Mouse (Mus musculus): ENCODE data around the gene Folr2.

DNA sequence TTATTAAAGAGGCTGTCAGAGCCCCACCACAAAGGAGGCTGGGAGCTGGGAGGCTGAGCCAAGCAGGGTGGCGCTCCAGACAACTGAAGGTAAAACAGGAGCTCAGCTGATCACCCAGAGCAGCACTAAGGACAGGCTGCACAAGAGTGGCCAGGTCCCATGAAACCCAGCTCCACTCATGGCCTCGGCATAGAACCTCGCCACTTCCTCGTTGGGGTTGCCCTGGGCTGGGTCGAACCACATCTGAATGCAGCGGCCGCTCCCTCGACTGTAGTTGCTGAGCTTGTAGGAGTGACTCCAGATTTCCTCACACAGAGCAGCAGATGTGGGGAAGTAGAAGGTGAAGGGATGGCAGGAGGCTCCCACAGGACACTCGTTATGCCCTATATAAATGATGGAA, 1.4 kb upstream of the Folr2 start:
- TF ChIP-seq CTCF (IDR thresholded peaks at IDR 0.05; ENCODE audit: borderline replicate concordance, insufficient read depth, low read depth, low read length) (no peak), POLR2A (IDR thresholded peaks at IDR 0.05; ENCODE audit: borderline replicate concordance, insufficient read depth, low read length) (no peak)

Data from cerebellum, adult 2 months (tissue).